Mouse (Mus musculus): ENCODE results near the gene Atf6. TPM values are rescaled to one million over a fixed set of nuclear protein-coding genes. Genes with fewer than 3 reads are reported as not detected.
A peak's percentile ranks its signal among the peaks of the same experiment; 100 is the strongest.

The Atf6 gene
- 10 to 100 TPM; 16.5 to 20.3 (median 18.0) TPM for total RNA-seq (2022)

GRCm38 (mm10) chr1:170867691-170868105 is at the start of gene Atf6:
Gene Atf6, minus strand, starts transcription at chr1:170867771.
- peak; percentile 92 to 93 for DNase-seq (ENCODE audit: low spot score in 2 of 2)

- DNase-seq (ENCODE audit: low spot score in 2 of 2) = no peak
These were observed 48.1 kb upstream of the Atf6 start for GRCm38 (mm10) chr1:170915657-170916056.

- DNase-seq (ENCODE audit: low spot score in 2 of 2) = no peak
These were observed 45.5 kb upstream of the Atf6 start, which contains the start of gene Fcrlb for GRCm38 (mm10) chr1:170912891-170913615. Gene Fcrlb, minus strand, starts transcription at chr1:170912941.

GRCm38 (mm10) chr1:170911907-170912660 is 44.5 kb upstream of the Atf6 start:
- no peak for DNase-seq (ENCODE audit: low spot score in 2 of 2)

GRCm38 (mm10) chr1:170908341-170908740 is 40.8 kb upstream of the Atf6 start:
- no peak for DNase-seq (ENCODE audit: low spot score in 2 of 2)

- DNase-seq (ENCODE audit: low spot score in 2 of 2) = no peak
These were observed 40.1 kb upstream of the Atf6 start for GRCm38 (mm10) chr1:170907456-170908191.

GRCm38 (mm10) chr1:170907111-170907455 is 39.5 kb upstream of the Atf6 start:
- no peak for DNase-seq (ENCODE audit: low spot score in 2 of 2)

- no peak for DNase-seq (ENCODE audit: low spot score in 2 of 2)
These were observed 35.9 kb upstream of the Atf6 start for GRCm38 (mm10) chr1:170903485-170903884.

GRCm38 (mm10) chr1:170901536-170902238 is 34.1 kb upstream of the Atf6 start:
- peak; percentile 46 to 50 for DNase-seq (ENCODE audit: low spot score in 2 of 2)

- no peak for DNase-seq (ENCODE audit: low spot score in 2 of 2)
These were observed 33.4 kb upstream of the Atf6 start for GRCm38 (mm10) chr1:170900799-170901467.

- no peak for DNase-seq (ENCODE audit: low spot score in 2 of 2)
These were observed 31.0 kb upstream of the Atf6 start for GRCm38 (mm10) chr1:170898413-170899075.

- no peak for DNase-seq (ENCODE audit: low spot score in 2 of 2)
These were observed 29.2 kb upstream of the Atf6 start for GRCm38 (mm10) chr1:170896651-170897281.

- no peak for DNase-seq (ENCODE audit: low spot score in 2 of 2)
These were observed 27.3 kb upstream of the Atf6 start for GRCm38 (mm10) chr1:170894603-170895602.

- no peak for DNase-seq (ENCODE audit: low spot score in 2 of 2)
These were observed 24.7 kb upstream of the Atf6 start for GRCm38 (mm10) chr1:170892279-170892678.

- DNase-seq (ENCODE audit: low spot score in 2 of 2) = no peak
These were observed 24.1 kb upstream of the Atf6 start for GRCm38 (mm10) chr1:170891646-170892045.

- no peak for DNase-seq (ENCODE audit: low spot score in 2 of 2)
These were observed 21.7 kb upstream of the Atf6 start for GRCm38 (mm10) chr1:170889310-170889709.

GRCm38 (mm10) chr1:170886044-170886458 is 18.5 kb upstream of the Atf6 start:
- no peak for DNase-seq (ENCODE audit: low spot score in 2 of 2)

GRCm38 (mm10) chr1:170884978-170885561 is 17.5 kb upstream of the Atf6 start, which contains the start of the genes Gm26620 and Dusp12:
Gene Gm26620, plus strand, starts transcription at chr1:170885065.
Gene Dusp12, minus strand, starts transcription at chr1:170885540.
- peak; percentile 70 to 81 for DNase-seq (ENCODE audit: low spot score in 2 of 2)

Measured in gastrocnemius, adult 8-10 months (tissue).